Mouse (Mus musculus) liver, embryonic 13.5 days (tissue): ENCODE measurements around the gene BC147527. TPM values are rescaled to one million over a fixed set of nuclear protein-coding genes. Genes with fewer than 3 reads are reported as not detected.
A peak's percentile ranks its signal among the peaks of the same experiment; 100 is the strongest.
"Not testable (repeated sequence)": the region's sequence is repeated elsewhere in the genome, so short reads cannot be mapped to it uniquely, and the experiment has no call there.

Experiments
- ATAC-seq: fragments of 200-750 bp; cut with Nextera tagmentation; 2 replicates; pipeline ENCODE4 v1.8.0; 2017; ENCODE audit warnings: low read depth, mild to moderate bottlenecking, moderate number of reproducible peaks, moderate library complexity
- DNase-seq: peaks from one replicate; pipeline ENCODE4 v3.0.0; 2022
- H3K27ac ChIP-seq: fragments of 300-500 bp; sonication (generic); 2 replicates; pipeline ENCODE4 v1.5.1; 2015; ENCODE audit warnings: moderate library complexity, mild to moderate bottlenecking, inconsistent platforms
- H3K27me3 ChIP-seq: fragments of 300-500 bp; sonication (generic); 2 replicates; pipeline ENCODE4 v1.6.1; 2015; ENCODE audit warnings: mild to moderate bottlenecking, inconsistent platforms
- H3K36me3 ChIP-seq: fragments of 300-500 bp; sonication (generic); 2 replicates; pipeline ENCODE4 v1.6.1; 2015; ENCODE audit warnings: mild to moderate bottlenecking, inconsistent platforms
- H3K4me1 ChIP-seq: fragments of 300-500 bp; sonication (generic); replicated peaks from 2 replicates; pipeline ENCODE4 v1.6.1; 2015; ENCODE audit warnings: inconsistent platforms
- H3K4me2 ChIP-seq: fragments of 300-500 bp; sonication (generic); 2 replicates; pipeline ENCODE4 v1.6.1; 2015; ENCODE audit warnings: inconsistent platforms, mild to moderate bottlenecking, moderate library complexity
- H3K4me3 ChIP-seq: fragments of 300-500 bp; sonication (generic); replicated peaks from 2 replicates; pipeline ENCODE4 v1.5.1; 2015; ENCODE audit warnings: mild to moderate bottlenecking, inconsistent platforms
- H3K9ac ChIP-seq: fragments of 300-500 bp; sonication (generic); 2 replicates; pipeline ENCODE4 v1.6.1; 2015; ENCODE audit warnings: mild to moderate bottlenecking, inconsistent platforms
- H3K9me3 ChIP-seq: fragments of 300-500 bp; sonication (generic); replicated peaks from 2 replicates; pipeline ENCODE4 v1.6.1; 2016; ENCODE audit warnings: inconsistent platforms
- WGBS: fragments of 180-500 bp; shearing (Covaris S2); methylation state at CpG from one replicate; pipeline ENCODE4 v1.1.7; 2015; ENCODE audit not compliant: insufficient replicate concordance; 5-methylcytosine and 5-hydroxymethylcytosine counted together
- polyA plus RNA-seq: library from polyadenylated mRNA; unstranded; fragments of >200 nt; fragmentation: Nextera tagmentation; extraction: Ambion mirVana; gene quantifications from 2 replicates; pipeline ENCODE4 v1.2.1, GENCODE M21; 2015

BC147527 gene
- polyA plus RNA-seq, result 0.51 and 0.56 TPM in 2 replicates

- Histone ChIP-seq H3K36me3 (no peaks in the 10 kb centered on the region), H3K9ac (no peak within 1 kb of the TSS), H3K4me3 (no peak within 1 kb of the TSS), H3K27me3 (no peaks in the 10 kb centered on the region), H3K4me1 (no peaks in the 10 kb centered on the region), H3K9me3 (no peaks in the 10 kb centered on the region), H3K27ac (no peak within 1 kb of the TSS), H3K4me2 (no peak within 1 kb of the TSS)
- no peak for ATAC-seq
- no peak for DNase-seq
- WGBS, result 28% methylated on average over 2 of the region's 2 CpGs
These were observed at the start of gene BC147527 for GRCm38 (mm10) chr13:120299991-120300442. Gene BC147527, plus strand, starts transcription at chr13:120300392.

- H3K27ac ChIP-seq, H3K4me3 ChIP-seq, H3K9ac ChIP-seq, H3K27me3 ChIP-seq, H3K9me3 ChIP-seq, DNase-seq, ATAC-seq, H3K4me2 ChIP-seq, H3K4me1 ChIP-seq, H3K36me3 ChIP-seq: not testable (repeated sequence)
- WGBS, result 56% methylated on average over 2 of the region's 3 CpGs
These were observed 48.8 kb upstream of the BC147527 start for GRCm38 (mm10) chr13:120251208-120251924.

GRCm38 (mm10) chr13:120258817-120259658 lies 41.2 kb upstream of the BC147527 start:
- not testable (repeated sequence) for DNase-seq, H3K9ac ChIP-seq, ATAC-seq, H3K4me3 ChIP-seq, H3K27ac ChIP-seq, H3K36me3 ChIP-seq, H3K27me3 ChIP-seq, H3K4me2 ChIP-seq, H3K9me3 ChIP-seq, H3K4me1 ChIP-seq
- 62% methylated on average over 3 of the region's 3 CpGs for WGBS

- WGBS, result 36% methylated on average over 3 of the region's 3 CpGs
- not testable (repeated sequence) for H3K4me3 ChIP-seq, H3K4me2 ChIP-seq
These were observed 40.5 kb upstream of the BC147527 start for GRCm38 (mm10) chr13:120259718-120260117.

GRCm38 (mm10) chr13:120262870-120263269 lies 37.3 kb upstream of the BC147527 start, which contains the start of gene AF067061:
Gene AF067061, plus strand, starts transcription at chr13:120263114.
- not testable (repeated sequence) for DNase-seq

More at GRCm38 (mm10) chr13:120259718-120260117, 40.5 kb upstream of the BC147527 start:
- not testable (repeated sequence) for H3K27ac ChIP-seq, H3K9ac ChIP-seq, H3K9me3 ChIP-seq, H3K36me3 ChIP-seq, H3K4me1 ChIP-seq, DNase-seq, H3K27me3 ChIP-seq, ATAC-seq

GRCm38 (mm10) chr13:120277837-120278236 lies 22.4 kb upstream of the BC147527 start:
- not testable (repeated sequence) for H3K27me3 ChIP-seq, H3K36me3 ChIP-seq, H3K9me3 ChIP-seq, H3K9ac ChIP-seq, DNase-seq, H3K4me3 ChIP-seq, H3K4me2 ChIP-seq, H3K4me1 ChIP-seq, ATAC-seq, H3K27ac ChIP-seq
- WGBS, result 16% methylated on average over 2 of the region's 2 CpGs

More at GRCm38 (mm10) chr13:120262870-120263269, 37.3 kb upstream of the BC147527 start, which contains the start of gene AF067061:
- H3K4me1 ChIP-seq, H3K9ac ChIP-seq, H3K9me3 ChIP-seq, ATAC-seq, H3K27me3 ChIP-seq, H3K4me3 ChIP-seq, H3K36me3 ChIP-seq, H3K27ac ChIP-seq, H3K4me2 ChIP-seq: not testable (repeated sequence)
- 60% methylated on average over 2 of the region's 2 CpGs for WGBS

GRCm38 (mm10) chr13:120278784-120279183 lies 21.4 kb upstream of the BC147527 start:
- ATAC-seq (no peak), DNase-seq (no peak)
- Histone ChIP-seq H3K27me3 (no peaks in the 10 kb centered on the region), H3K4me3 (no peak overlapping the region), H3K4me1 (no peaks in the 10 kb centered on the region), H3K9ac (no peak overlapping the region), H3K27ac (no peak overlapping the region), H3K9me3 (no peaks in the 10 kb centered on the region), H3K4me2 (no peak overlapping the region), H3K36me3 (no peaks in the 10 kb centered on the region)
- WGBS, result 73% methylated on average over 9 of the region's 9 CpGs

GRCm38 (mm10) chr13:120299324-120299894 lies 783 bp upstream of the BC147527 start:
- H3K4me3 ChIP-seq, result no peak overlapping the region
- H3K27ac ChIP-seq, result no peak overlapping the region
- DNase-seq (no peak), ATAC-seq (no peak)
- H3K9ac ChIP-seq, result no peak overlapping the region
- H3K4me1 ChIP-seq, result no peaks in the 10 kb centered on the region
- no peak overlapping the region for H3K4me2 ChIP-seq
- no peaks in the 10 kb centered on the region for H3K9me3 ChIP-seq
- 17% methylated on average over 1 of the region's 1 CpGs for WGBS
- no peaks in the 10 kb centered on the region for H3K27me3 ChIP-seq
- no peaks in the 10 kb centered on the region for H3K36me3 ChIP-seq

- Histone ChIP-seq H3K4me1 (no peaks in the 10 kb centered on the region), H3K4me3 (no peak overlapping the region), H3K9me3 (no peaks in the 10 kb centered on the region), H3K27ac (no peak overlapping the region), H3K9ac (no peak overlapping the region), H3K27me3 (no peaks in the 10 kb centered on the region), H3K36me3 (no peaks in the 10 kb centered on the region), H3K4me2 (no peak overlapping the region)
- ATAC-seq (no peak), DNase-seq (no peak)
- WGBS, result 60% methylated on average over 4 of the region's 4 CpGs
These were observed 661 bp downstream of the BC147527 start for GRCm38 (mm10) chr13:120300853-120301252.

GRCm38 (mm10) chr13:120310749-120311148 lies 10.6 kb downstream of the BC147527 start:
- DNase-seq (no peak), ATAC-seq (no peak)
- WGBS, result 50% methylated on average over 4 of the region's 4 CpGs
- H3K4me2 ChIP-seq, result no peak overlapping the region
- H3K36me3 ChIP-seq, result no peaks in the 10 kb centered on the region
- no peaks in the 10 kb centered on the region for H3K9me3 ChIP-seq
- no peak overlapping the region for H3K4me3 ChIP-seq
- no peaks in the 10 kb centered on the region for H3K4me1 ChIP-seq
- no peak overlapping the region for H3K9ac ChIP-seq
- H3K27me3 ChIP-seq, result no peaks in the 10 kb centered on the region
- H3K27ac ChIP-seq, result no peak overlapping the region

- Histone ChIP-seq H3K4me1 (no peaks in the 10 kb centered on the region), H3K27ac (no peak overlapping the region), H3K27me3 (no peaks in the 10 kb centered on the region), H3K4me2 (no peak overlapping the region), H3K4me3 (no peak overlapping the region), H3K9me3 (no peaks in the 10 kb centered on the region), H3K9ac (no peak overlapping the region), H3K36me3 (no peaks in the 10 kb centered on the region)
- WGBS, result 31% methylated on average over 14 of the region's 14 CpGs
- DNase-seq, result peak; percentile 10
- ATAC-seq, result no peak
These were observed 13.4 kb downstream of the BC147527 start for GRCm38 (mm10) chr13:120313584-120313983.
